Mouse (Mus musculus) erythroblast, embryonic 14.5 days (primary cell): ENCODE results near the gene Klhl12.

Experiments
- GATA1 ChIP-seq: IDR thresholded peaks from 2 replicates; pipeline ENCODE4 v1.6.1; 2012; ENCODE audit warnings: low read length, inconsistent platforms, mixed read lengths
- TAL1 ChIP-seq: IDR thresholded peaks from 3 replicates; pipeline ENCODE4 v1.6.1; 2012; ENCODE audit warnings: low read length, inconsistent platforms, mixed read lengths

DNA sequence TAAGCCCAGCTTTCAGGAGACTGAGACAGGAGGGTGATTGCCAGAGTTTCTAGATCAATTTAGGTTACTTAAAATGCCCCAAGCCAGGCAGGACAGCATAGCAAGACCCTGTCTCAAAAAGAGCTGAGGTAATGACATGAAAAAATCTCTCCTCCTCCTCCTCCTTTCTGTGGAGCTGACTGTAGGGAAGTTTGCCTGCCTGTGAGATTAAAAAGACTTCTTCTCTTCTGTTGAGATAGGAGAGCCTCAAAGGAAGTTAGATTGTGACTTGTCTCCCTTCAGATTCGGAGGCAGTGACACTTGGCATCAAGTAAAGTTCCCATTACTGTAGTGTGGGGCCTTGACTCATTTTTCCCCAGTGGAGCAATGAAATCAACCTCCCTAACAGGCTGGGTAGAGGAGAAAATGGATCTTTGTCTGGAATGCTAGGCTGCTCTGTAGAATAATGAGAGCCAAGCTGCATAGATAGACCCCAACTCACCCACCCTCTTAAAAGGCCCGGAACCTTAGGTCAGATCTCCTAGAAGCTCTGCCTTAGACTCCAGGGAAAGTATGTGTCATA, 36.8 kb upstream of the Klhl12 start:
- TF ChIP-seq TAL1 (no peak), GATA1 (no peak)
